Mouse (Mus musculus) heart, adult 8-10 months (tissue): ENCODE results near the gene Fam84a. TPM values are rescaled to one million over a fixed set of nuclear protein-coding genes. Genes with fewer than 3 reads are reported as not detected.
A peak's percentile ranks its signal among the peaks of the same experiment; 100 is the strongest.

ENCODE experiments used
- DNase-seq: peaks from one replicate; pipeline ENCODE4 v3.0.0; 2022; ENCODE audit warnings: low spot score
- total RNA-seq, 4 experiments: library from RNA; stranded (reverse); gene quantifications; 2 replicates each; pipeline ENCODE4 v1.2.4; 2022

The Fam84a gene
- total RNA-seq = 1 to 10 TPM in 2 of 4 experiments, under 1 TPM in 2; 0.60 to 1.7 (median 0.97) TPM

GRCm38 (mm10) chr12:14151921-14152320, at the start of gene Fam84a:
Gene Fam84a, minus strand, starts transcription at chr12:14152054.
- DNase-seq = peak; percentile 77

GRCm38 (mm10) chr12:14195479-14195878, 43.6 kb upstream of the Fam84a start:
- no peak for DNase-seq

- no peak for DNase-seq
Measured at GRCm38 (mm10) chr12:14186689-14187195, 34.9 kb upstream of the Fam84a start.

GRCm38 (mm10) chr12:14165713-14166112, 13.9 kb upstream of the Fam84a start:
- peak; percentile 67 for DNase-seq

- peak; percentile 9 for DNase-seq
Measured at GRCm38 (mm10) chr12:14164936-14165335, 13.1 kb upstream of the Fam84a start.

- no peak for DNase-seq
Measured at GRCm38 (mm10) chr12:14152426-14152825, 572 bp upstream of the Fam84a start.

GRCm38 (mm10) chr12:14150936-14151631, 770 bp downstream of the Fam84a start:
- DNase-seq = no peak

DNA sequence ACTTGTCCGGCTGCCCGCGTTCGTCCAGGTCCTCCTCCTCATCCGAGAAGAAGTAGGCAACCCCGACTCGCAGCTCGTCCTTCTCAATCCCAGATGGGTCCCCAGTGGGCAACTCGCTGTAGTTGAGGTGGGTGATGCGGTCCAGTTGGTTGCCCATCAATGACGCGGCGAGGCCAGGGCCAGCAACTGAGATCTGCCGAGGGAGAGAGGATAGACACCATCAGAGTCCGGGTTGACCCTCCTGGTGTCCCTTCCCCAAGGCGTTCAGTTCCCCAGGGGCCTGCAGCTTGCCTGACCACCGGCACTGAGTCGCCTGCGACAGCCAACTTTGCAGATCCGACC, 1.3 kb downstream of the Fam84a start:
- DNase-seq = no peak

DNA sequence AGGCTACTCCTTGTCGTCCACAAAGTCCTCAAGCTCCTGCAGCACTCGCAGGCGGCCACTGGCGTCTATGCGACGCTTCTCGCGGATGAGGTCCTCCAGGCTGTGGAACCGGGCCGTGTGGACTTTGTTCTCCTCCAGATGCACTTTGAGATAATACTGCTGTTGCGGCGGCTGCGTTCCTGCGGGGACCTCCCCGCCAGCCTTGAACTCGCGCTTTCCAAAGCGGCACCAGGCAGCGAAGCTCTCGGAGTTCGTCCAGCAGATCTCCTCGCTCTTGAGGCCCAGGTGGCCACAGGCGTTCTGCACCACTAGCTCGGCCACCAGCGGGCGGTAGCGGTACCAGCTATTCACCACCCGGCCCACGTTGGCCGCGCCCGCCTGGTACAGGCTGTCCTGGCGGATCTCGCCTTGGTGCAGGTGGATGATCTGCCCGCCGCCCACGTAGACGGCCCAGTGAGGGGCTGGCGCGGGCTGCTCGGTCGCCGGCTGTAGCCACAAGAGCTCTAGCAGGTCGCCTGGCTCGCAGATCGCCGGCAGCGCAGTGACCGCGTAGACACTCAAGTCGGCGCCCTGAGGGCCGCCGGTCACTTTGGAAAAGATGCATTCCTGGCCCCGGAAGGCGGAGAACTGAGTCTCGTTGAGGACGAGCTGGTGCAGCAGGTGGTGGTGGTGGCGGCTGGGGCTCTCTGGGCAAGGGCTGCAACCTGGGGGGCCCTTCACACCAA, 1.8 kb downstream of the Fam84a start:
- DNase-seq = peak; percentile 34

DNA sequence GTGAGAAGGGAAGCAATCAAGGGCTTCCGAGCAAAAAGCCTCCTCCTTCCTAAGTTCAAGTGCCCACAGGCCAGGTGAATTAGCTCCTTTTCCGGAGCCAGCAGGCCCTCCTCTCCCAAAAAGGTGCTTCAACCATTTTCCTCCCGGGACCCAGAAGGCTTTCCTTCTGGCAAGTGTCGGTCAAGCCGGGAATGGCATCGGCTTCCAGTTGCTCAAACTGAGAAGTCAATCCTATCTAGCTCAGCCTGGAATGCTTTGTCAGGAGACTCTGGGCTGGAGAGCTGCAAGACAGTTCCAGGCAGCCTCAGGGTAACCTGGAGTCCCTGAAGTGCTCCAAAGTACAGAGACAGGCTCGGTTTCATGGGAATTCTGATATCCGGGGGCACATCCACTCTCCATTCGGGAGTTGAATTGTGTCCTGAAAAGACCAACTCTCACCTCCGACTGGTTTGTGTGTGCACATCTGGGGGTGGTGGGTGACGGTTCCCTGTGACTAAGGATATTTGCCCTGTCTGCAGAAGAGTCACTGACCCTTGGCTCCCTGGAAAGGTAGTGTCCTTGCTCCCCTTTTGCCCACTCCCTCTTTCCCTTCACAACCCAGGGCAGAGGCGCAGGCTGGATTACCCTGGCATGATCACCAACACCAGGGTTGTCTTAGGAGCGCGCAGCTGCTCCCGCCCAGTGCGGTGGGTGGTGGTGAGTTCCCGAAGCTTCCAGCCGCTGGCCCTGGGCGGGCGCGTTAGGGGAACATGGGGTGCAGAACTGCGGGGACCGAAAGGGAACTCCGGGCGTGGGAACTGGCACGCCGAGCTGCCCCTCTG, 2.6 kb downstream of the Fam84a start:
- no peak for DNase-seq

DNA sequence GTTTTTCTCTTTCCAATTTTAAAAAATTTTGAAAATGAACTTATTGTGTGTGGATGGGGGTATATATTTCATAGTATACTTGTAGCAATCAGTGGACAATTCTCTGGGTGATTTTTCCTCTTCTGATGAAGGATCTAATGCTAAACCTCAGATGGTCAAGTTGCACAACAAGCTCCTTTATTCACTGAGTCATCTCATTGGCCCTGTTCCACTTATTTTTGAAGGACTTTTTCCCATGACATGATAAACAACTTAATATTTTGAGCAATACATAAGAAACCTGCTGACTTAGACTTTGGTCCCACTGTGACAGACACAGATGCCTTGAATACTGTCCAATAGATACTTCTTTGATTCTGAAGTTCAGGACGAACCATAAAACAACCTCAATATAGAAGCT, 14.8 kb downstream of the Fam84a start:
- DNase-seq = no peak

DNA sequence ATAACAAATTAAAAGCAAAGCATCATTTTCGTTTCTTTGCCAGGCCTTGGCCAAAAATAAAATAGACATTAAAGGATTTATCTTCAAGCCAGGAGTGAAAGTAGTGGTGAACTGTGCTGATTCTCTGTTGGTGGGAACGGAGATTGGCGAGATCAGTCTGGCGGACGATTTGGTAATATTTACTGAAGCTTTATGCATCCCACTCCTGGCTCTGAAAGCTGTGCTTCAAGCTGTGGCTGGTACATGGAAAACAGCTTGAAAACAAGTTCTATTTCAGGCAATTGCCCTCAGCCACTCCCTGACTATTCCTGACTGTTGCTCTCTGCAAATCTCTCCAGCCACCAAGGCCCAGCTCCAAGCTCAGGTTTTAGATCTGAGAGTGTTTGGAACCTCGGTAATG, 37.1 kb downstream of the Fam84a start:
- DNase-seq = no peak

GRCm38 (mm10) chr12:14096944-14097343, 54.9 kb downstream of the Fam84a start:
- DNase-seq = no peak
